Mouse (Mus musculus) MEL (cell line): ENCODE data around the gene Pdss2. TPM values are rescaled to one million over a fixed set of nuclear protein-coding genes. Genes with fewer than 3 reads are reported as not detected.

ENCODE experiments used
- DNase-seq: peaks from one replicate; pipeline ENCODE4 v3.0.0; 2011; ENCODE audit warnings: low read depth, low spot score
- H3K27ac ChIP-seq: 2 replicates; pipeline ENCODE4 v1.5.1; 2012; ENCODE audit warnings: low read depth, mild to moderate bottlenecking, control low read depth, low read length, moderate library complexity; ENCODE audit not compliant: control insufficient read depth
- H3K27me3 ChIP-seq, 2 experiments: fragments of 150-350 bp in 1 of 2; sonication (generic) in 1 of 2; 2 replicates each; pipeline ENCODE4 v1.6.1; 2012; ENCODE audit warnings: low read length in 2 of 2, mild to moderate bottlenecking in 2 of 2, improper control_type of control experiment in 1 of 2, moderate library complexity in 1 of 2; ENCODE audit not compliant: insufficient read depth in 2 of 2, control insufficient read depth in 1 of 2
- H3K36me3 ChIP-seq, 2 experiments: 2 replicates each; pipeline ENCODE4 v1.6.1; 2012 to 2014; ENCODE audit warnings: low read length in 2 of 2, improper control_type of control experiment in 1 of 2, inconsistent platforms in 1 of 2, mild to moderate bottlenecking in 1 of 2; ENCODE audit not compliant: insufficient read depth in 2 of 2, control insufficient read depth in 1 of 2
- H3K4me1 ChIP-seq, 2 experiments: fragments of 150-350 bp in 1 of 2; sonication (generic) in 1 of 2; 2 replicates each; pipeline ENCODE4 v1.6.1; 2012; ENCODE audit warnings: low read length in 2 of 2, improper control_type of control experiment in 1 of 2, mild to moderate bottlenecking in 1 of 2; ENCODE audit not compliant: insufficient read depth in 2 of 2, control insufficient read depth in 1 of 2
- H3K4me3 ChIP-seq, 2 experiments: fragments of 150-350 bp in 1 of 2; sonication (generic) in 1 of 2; 2 replicates each; pipeline ENCODE4 v1.5.1; 2012; ENCODE audit warnings: low read depth in 2 of 2, low read length in 2 of 2, mild to moderate bottlenecking in 2 of 2, moderate library complexity in 2 of 2, control low read depth in 1 of 2, improper control_type of control experiment in 1 of 2; ENCODE audit not compliant: control insufficient read depth in 1 of 2, insufficient read depth in 1 of 2
- H3K79me2 ChIP-seq: 2 replicates; pipeline ENCODE4 v1.6.1; 2012; ENCODE audit warnings: mild to moderate bottlenecking, low read length, moderate library complexity; ENCODE audit not compliant: control insufficient read depth, poor library complexity, insufficient read depth
- H3K9ac ChIP-seq: 2 replicates; pipeline ENCODE4 v1.6.1; 2012; ENCODE audit warnings: low read depth, mild to moderate bottlenecking, control low read depth, low read length, moderate library complexity; ENCODE audit not compliant: control insufficient read depth, poor library complexity, severe bottlenecking
- H3K9me3 ChIP-seq: fragments of 150-350 bp; sonication (generic); replicated peaks from 2 replicates; pipeline ENCODE4 v1.6.1; 2012; ENCODE audit warnings: mild to moderate bottlenecking, low read length, improper control_type of control experiment, moderate library complexity; ENCODE audit not compliant: insufficient read depth
- CHD2 ChIP-seq: IDR thresholded peaks from 2 replicates; pipeline ENCODE4 v1.6.1; 2011; ENCODE audit warnings: low read length, improper control_type of control experiment
- EP300 ChIP-seq, 2 experiments: IDR thresholded peaks; 2 replicates each; pipeline ENCODE4 v1.6.1; 2011; ENCODE audit warnings: improper control_type of control experiment in 2 of 2, low read length in 2 of 2, low read depth in 1 of 2, mild to moderate bottlenecking in 1 of 2
- ETS1 ChIP-seq: IDR thresholded peaks from 2 replicates; pipeline ENCODE4 v1.6.1; 2012; ENCODE audit warnings: low read depth, mild to moderate bottlenecking, inconsistent platforms, low read length, improper control_type of control experiment, moderate library complexity
- GABPA ChIP-seq: IDR thresholded peaks from 2 replicates; pipeline ENCODE4 v1.6.1; 2012; ENCODE audit warnings: low read depth, mild to moderate bottlenecking, inconsistent platforms, low read length, improper control_type of control experiment, moderate library complexity
- GATA1 ChIP-seq: IDR thresholded peaks from 2 replicates; pipeline ENCODE4 v1.6.1; 2011; ENCODE audit warnings: low read depth, low read length, improper control_type of control experiment
- KAT2A ChIP-seq: conservative IDR thresholded peaks from 2 replicates; pipeline ENCODE4 v1.6.1; 2012; ENCODE audit warnings: low read depth, low read length, improper control_type of control experiment, inconsistent platforms
- MAZ ChIP-seq: IDR thresholded peaks from 2 replicates; pipeline ENCODE4 v1.6.1; 2012; ENCODE audit warnings: low read depth, mild to moderate bottlenecking, inconsistent platforms, low read length, improper control_type of control experiment
- MXI1 ChIP-seq: IDR thresholded peaks from 2 replicates; pipeline ENCODE4 v1.6.1; 2011; ENCODE audit warnings: mild to moderate bottlenecking, low read depth, low read length, improper control_type of control experiment
- NRF1 ChIP-seq: IDR thresholded peaks from 2 replicates; pipeline ENCODE4 v1.6.1; 2014; ENCODE audit warnings: low read depth, mild to moderate bottlenecking, inconsistent platforms, low read length, improper control_type of control experiment, moderate library complexity; ENCODE audit not compliant: poor library complexity, insufficient read depth, severe bottlenecking
- RAD21 ChIP-seq: IDR thresholded peaks from 2 replicates; pipeline ENCODE4 v1.6.1; 2011; ENCODE audit warnings: mild to moderate bottlenecking, low read depth, low read length, improper control_type of control experiment
- RCOR1 ChIP-seq: IDR thresholded peaks from 2 replicates; pipeline ENCODE4 v1.6.1; 2012; ENCODE audit warnings: low read depth, mild to moderate bottlenecking, inconsistent platforms, low read length, improper control_type of control experiment
- SIN3A ChIP-seq: IDR thresholded peaks from 2 replicates; pipeline ENCODE4 v1.6.1; 2012; ENCODE audit warnings: low read length, improper control_type of control experiment, inconsistent platforms
- TAL1 ChIP-seq: IDR thresholded peaks from 2 replicates; pipeline ENCODE4 v1.6.1; 2012; ENCODE audit warnings: mild to moderate bottlenecking, inconsistent platforms, low read length, moderate library complexity, mixed read lengths
- TBP ChIP-seq: IDR thresholded peaks from 2 replicates; pipeline ENCODE4 v1.8.0; 2011; ENCODE audit warnings: low read depth, low read length, improper control_type of control experiment
- UBTF ChIP-seq: IDR thresholded peaks from 2 replicates; pipeline ENCODE4 v1.6.1; 2012; ENCODE audit warnings: low read depth, mild to moderate bottlenecking, inconsistent platforms, low read length, improper control_type of control experiment, moderate library complexity, borderline replicate concordance; ENCODE audit not compliant: insufficient read depth
- USF1 ChIP-seq: IDR thresholded peaks from 2 replicates; pipeline ENCODE4 v1.6.1; 2014; ENCODE audit warnings: low read depth, mild to moderate bottlenecking, inconsistent platforms, low read length, improper control_type of control experiment, moderate library complexity
- ZMIZ1 ChIP-seq: IDR thresholded peaks from 2 replicates; pipeline ENCODE4 v1.6.1; 2012; ENCODE audit warnings: low read depth, mild to moderate bottlenecking, inconsistent platforms, low read length, improper control_type of control experiment, moderate library complexity
- ZNF384 ChIP-seq: IDR thresholded peaks from 2 replicates; pipeline ENCODE4 v1.6.1; 2012; ENCODE audit warnings: low read depth, mild to moderate bottlenecking, inconsistent platforms, low read length, improper control_type of control experiment
- polyA plus RNA-seq, 2 experiments: library from polyadenylated mRNA; stranded (reverse) in 1 of 2; unstranded in 1 of 2; fragments of >175 nt in 1 of 2; fragments of >200 nt in 1 of 2; gene quantifications; 2 replicates each; pipeline versions ENCODE4 v1.2.1 to v1.2.4; 2012; ENCODE audit warnings: low replicate concordance in 2 of 2, low read depth in 1 of 2; ENCODE audit not compliant: insufficient read length in 2 of 2, insufficient read depth in 1 of 2, missing spikeins in 1 of 2
- total RNA-seq: library from RNA; depleted of rRNA; stranded (reverse); fragments of 300-350 nt; gene quantifications from 2 replicates; pipeline ENCODE4 v1.2.3, GENCODE M21; 2012

Pdss2 gene
- total and polyA plus RNA-seq, 3 experiments: 14.3 to 14.8 TPM; not detected in 1

DNA sequence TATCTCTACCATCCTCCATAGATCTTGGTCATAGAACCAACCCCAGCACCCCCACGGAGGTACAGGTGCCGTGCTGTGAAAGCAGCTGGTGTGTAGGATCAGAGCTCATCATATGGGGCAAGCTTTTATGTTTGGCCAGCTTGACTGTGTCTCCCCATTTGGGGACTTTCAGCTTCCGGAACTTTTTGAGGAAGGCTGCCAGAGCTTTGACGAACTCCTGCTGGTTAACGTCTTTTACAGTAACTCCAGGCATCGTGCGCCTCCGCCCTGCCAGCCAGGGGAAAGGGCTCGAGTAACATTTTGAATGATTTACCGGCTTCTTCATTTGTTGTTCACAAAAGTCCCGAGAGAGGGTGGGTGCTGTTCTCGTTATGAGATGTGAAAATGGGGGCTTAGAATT lies 152.4 kb downstream of the Pdss2 start:
- H3K36me3 ChIP-seq: no peaks in the 10 kb centered on the region
- no peaks in the 10 kb centered on the region for H3K9me3 ChIP-seq
- H3K27ac ChIP-seq: no peak overlapping the region
- H3K9ac ChIP-seq: no peak overlapping the region
- TF ChIP-seq MXI1 (no peak), SIN3A (no peak), MAZ (no peak), CHD2 (no peak), UBTF (no peak), RCOR1 (no peak), KAT2A (no peak), ZNF384 (no peak), NRF1 (no peak), USF1 (no peak), GATA1 (no peak), GABPA (no peak), TBP (no peak), RAD21 (no peak), TAL1 (no peak), ETS1 (no peak)
- TF ChIP-seq, all 39 proteins: peak for 0
- DNase-seq: no peak
- Histone ChIP-seq H3K79me2 (no peaks in the 10 kb centered on the region), H3K4me1 (no peaks in the 10 kb centered on the region), H3K27me3 (no peaks in the 10 kb centered on the region), H3K4me3 (no peak overlapping the region)

DNA sequence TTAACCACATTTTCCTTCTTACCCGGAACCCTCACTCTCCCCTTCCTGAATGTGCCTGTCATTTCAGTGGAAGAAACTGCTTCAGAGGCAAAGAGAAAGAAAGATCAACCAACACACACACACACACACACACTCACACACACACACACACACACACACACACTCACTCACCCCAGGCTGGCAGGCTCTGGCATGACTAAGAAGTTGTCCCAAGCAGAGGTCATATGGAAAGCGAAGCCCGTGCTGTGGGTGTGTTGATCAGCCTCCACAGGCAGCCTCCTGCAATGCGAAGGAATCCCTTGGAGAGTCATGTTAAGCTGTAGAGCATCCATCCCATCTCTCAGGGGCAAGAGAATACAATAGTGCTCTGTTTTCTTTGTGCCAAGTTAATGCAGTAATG lies 154.0 kb downstream of the Pdss2 start:
- no peaks in the 10 kb centered on the region for H3K9me3 ChIP-seq

DNA sequence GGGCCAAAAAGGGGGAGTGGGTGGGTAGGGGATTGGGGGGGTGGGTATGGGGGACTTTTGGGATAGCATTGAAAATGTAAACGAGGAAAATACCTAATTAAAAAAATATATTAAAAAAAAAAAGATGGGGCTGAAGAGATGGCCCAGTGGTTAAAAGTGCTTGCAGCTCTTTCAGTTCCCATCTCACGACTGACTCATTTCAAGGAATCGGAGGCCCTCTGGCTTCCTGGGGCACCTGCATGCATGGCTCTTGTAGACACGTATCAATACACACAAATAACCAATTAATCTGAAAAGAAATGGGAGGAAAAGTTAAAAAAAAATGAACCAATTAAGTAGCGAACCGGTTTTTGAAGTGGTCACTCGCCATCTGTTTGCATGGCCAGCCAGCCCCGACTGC lies 155.5 kb downstream of the Pdss2 start:
- Histone ChIP-seq H3K27ac (no peak overlapping the region), H3K79me2 (no peaks in the 10 kb centered on the region), H3K4me3 (no peak overlapping the region), H3K9ac (no peak overlapping the region), H3K9me3 (no peaks in the 10 kb centered on the region), H3K36me3 (no peaks in the 10 kb centered on the region), H3K4me1 (no peaks in the 10 kb centered on the region), H3K27me3 (no peaks in the 10 kb centered on the region)
- TF ChIP-seq EP300 (IDR thresholded peaks at IDR 0.05; ENCODE audit: low read depth in 1 of 2, low read length in 2 of 2): no peak
- no peak for DNase-seq

More for the DNA sequence above, 154.0 kb downstream of the Pdss2 start:
- Histone ChIP-seq H3K27me3 (no peaks in the 10 kb centered on the region), H3K36me3 (no peaks in the 10 kb centered on the region), H3K79me2 (no peaks in the 10 kb centered on the region), H3K4me1 (no peaks in the 10 kb centered on the region), H3K27ac (no peak overlapping the region), H3K9ac (no peak overlapping the region), H3K4me3 (no peak overlapping the region)
- no peak for DNase-seq
- no peak for TF ChIP-seq SIN3A
- no peak for TF ChIP-seq ZMIZ1
